Mouse (Mus musculus) heart, postnatal 36 days (tissue): ENCODE results near the gene Afp. TPM values are rescaled to one million over a fixed set of nuclear protein-coding genes. Genes with fewer than 3 reads are reported as not detected.
A peak's percentile ranks its signal among the peaks of the same experiment; 100 is the strongest.

ENCODE experiments used
- DNase-seq, 2 experiments: peaks; one replicate each; pipeline ENCODE4 v3.0.0; 2021 to 2022
- intact Hi-C: fragments of 180-260 bp; cut with DNase I; formaldehyde crosslinking; loops from one replicate; pipeline ENCODE4 v1.15.1; 2025
- total RNA-seq, 2 experiments: library from RNA; stranded (reverse); gene quantifications; 2 replicates each; pipeline ENCODE4 v1.2.3; 2021

The Afp gene
- total RNA-seq: not detected

- DNase-seq: no peak
- intact Hi-C loops: no loop called here
Observed at GRCm38 (mm10) chr5:90490518-90490917, at the start of gene Afp. Afp (plus strand) TSS chr5:90490737.

GRCm38 (mm10) chr5:90447577-90447976, 43.0 kb upstream of the Afp start:
- no peak for DNase-seq
- intact Hi-C loops: no loop called here

- no peak for DNase-seq
- intact Hi-C loops: no loop called here
Observed at GRCm38 (mm10) chr5:90449961-90450360, 40.6 kb upstream of the Afp start.

- no peak for DNase-seq
- intact Hi-C loops: no loop called here
Observed at GRCm38 (mm10) chr5:90452711-90453110, 37.8 kb upstream of the Afp start.

GRCm38 (mm10) chr5:90457241-90457640, 33.3 kb upstream of the Afp start:
- DNase-seq: no peak
- intact Hi-C loops: no loop called here

- DNase-seq: no peak
- intact Hi-C loops: no loop called here
Observed at GRCm38 (mm10) chr5:90458727-90459126, 31.8 kb upstream of the Afp start.

GRCm38 (mm10) chr5:90460619-90461018, 29.9 kb upstream of the Afp start, which contains the start of gene Alb:
Alb (plus strand) TSS chr5:90460897.
- intact Hi-C loops: no loop called here
- DNase-seq: no peak

- intact Hi-C loops: no loop called here
Observed at GRCm38 (mm10) chr5:90466806-90467205, 23.7 kb upstream of the Afp start.

GRCm38 (mm10) chr5:90467245-90467644, 23.3 kb upstream of the Afp start:
- no peak for DNase-seq
- intact Hi-C loops: no loop called here

More at GRCm38 (mm10) chr5:90466806-90467205, 23.7 kb upstream of the Afp start:
- DNase-seq: no peak

- intact Hi-C loops: no loop called here
- no peak for DNase-seq
Observed at GRCm38 (mm10) chr5:90470836-90471235, 19.7 kb upstream of the Afp start.

GRCm38 (mm10) chr5:90473902-90474301, 16.6 kb upstream of the Afp start:
- no peak for DNase-seq
- intact Hi-C loops: no loop called here

- intact Hi-C loops: no loop called here
- no peak for DNase-seq
Observed at GRCm38 (mm10) chr5:90474369-90474768, 16.2 kb upstream of the Afp start.

- intact Hi-C loops: no loop called here
- DNase-seq: no peak
Observed at GRCm38 (mm10) chr5:90476741-90477140, 13.8 kb upstream of the Afp start.

GRCm38 (mm10) chr5:90477308-90478140, 13.0 kb upstream of the Afp start:
- intact Hi-C loops: no loop called here
- no peak for DNase-seq

- no peak for DNase-seq
- intact Hi-C loops: no loop called here
Observed at GRCm38 (mm10) chr5:90478886-90479285, 11.7 kb upstream of the Afp start.

GRCm38 (mm10) chr5:90485597-90485996, 4.9 kb upstream of the Afp start:
- DNase-seq: no peak
- intact Hi-C loops: no loop called here

GRCm38 (mm10) chr5:90488323-90488722, 2.2 kb upstream of the Afp start:
- intact Hi-C loops: no loop called here
- no peak for DNase-seq

- no peak for DNase-seq
- intact Hi-C loops: no loop called here
Observed at GRCm38 (mm10) chr5:90492440-90492839, 1.9 kb downstream of the Afp start.

- intact Hi-C loops: no loop called here
Observed at GRCm38 (mm10) chr5:90494308-90494707, 3.8 kb downstream of the Afp start.

GRCm38 (mm10) chr5:90499509-90499908, 9.0 kb downstream of the Afp start:
- intact Hi-C loops: no loop called here
- DNase-seq: no peak

More at GRCm38 (mm10) chr5:90494308-90494707, 3.8 kb downstream of the Afp start:
- no peak for DNase-seq

GRCm38 (mm10) chr5:90500714-90501113, 10.2 kb downstream of the Afp start:
- DNase-seq: peak; percentile 61 to 77
- intact Hi-C loops: loop anchor here (1.0 to 5.0 kb wide), 3 partner anchors 87 to 297 kb away; no protein-coding TSS in a partner anchor

GRCm38 (mm10) chr5:90501752-90502151, 11.2 kb downstream of the Afp start:
- DNase-seq: no peak
- intact Hi-C loops: loop anchor here (5.0 kb wide), 2 partner anchors 86 to 94 kb away; no protein-coding TSS in a partner anchor
